Comparison of ENCODE assay signal across 23 mouse cellular contexts in genomic region chr1:127303791-127304190, GRCm38 (mm10).
"Had no signal": no experiment of that assay in that cellular context is flagged by ENCODE, and none has a peak within 500 bp of the region (broad histone marks: within the 10 kb centered on the region; RNA-seq: fewer than 3 reads in every experiment).

No protein-coding gene starts in this region.

- DNase-seq: kidney, adult 9 months; kidney, postnatal 14 days; kidney, postnatal 4 days; liver; lung, adult 18-20 months; lung, postnatal 10 days; lung, postnatal 36 days; right cerebral cortex, adult 18-20 months; right cerebral cortex, postnatal 14 days; right cerebral cortex, postnatal 4 days; thymus, postnatal 4 days had no signal

- H3K27me3 ChIP-seq: limb, embryonic 13.5 days; liver, embryonic 12.5 days; liver, embryonic 15.5 days; lung, embryonic 15.5 days; megakaryocyte, embryonic 14.5 days; midbrain, embryonic 13.5 days; neural tube, embryonic 12.5 days; neural tube, embryonic 15.5 days; stomach, embryonic 15.5 days had no signal

- H3K4me1 ChIP-seq: limb, embryonic 10.5 days; limb, embryonic 13.5 days; lung, embryonic 15.5 days; midbrain, embryonic 10.5 days; midbrain, embryonic 13.5 days; neural tube, embryonic 12.5 days; neural tube, embryonic 15.5 days; stomach, embryonic 15.5 days had no signal

- H3K4me3 ChIP-seq: limb, embryonic 10.5 days; limb, embryonic 13.5 days; liver, embryonic 12.5 days; liver, embryonic 15.5 days; lung, embryonic 15.5 days; megakaryocyte, embryonic 14.5 days; midbrain, embryonic 10.5 days; midbrain, embryonic 13.5 days; neural tube, embryonic 12.5 days; neural tube, embryonic 15.5 days; stomach, embryonic 15.5 days had no signal

- ATAC-seq: liver, embryonic 12.5 days; midbrain, embryonic 13.5 days; midbrain, embryonic 16.5 days had no signal

- H3K36me3 ChIP-seq: limb, embryonic 13.5 days; liver, embryonic 12.5 days; liver, embryonic 15.5 days; lung, embryonic 15.5 days; neural tube, embryonic 12.5 days; neural tube, embryonic 15.5 days; stomach, embryonic 15.5 days had no signal

- H3K27ac ChIP-seq: limb, embryonic 10.5 days; limb, embryonic 13.5 days; liver, embryonic 12.5 days; liver, embryonic 15.5 days; lung, embryonic 15.5 days; midbrain, embryonic 10.5 days; midbrain, embryonic 13.5 days; neural tube, embryonic 12.5 days; neural tube, embryonic 15.5 days; stomach, embryonic 15.5 days had no signal
